In the genomic region with DNA sequence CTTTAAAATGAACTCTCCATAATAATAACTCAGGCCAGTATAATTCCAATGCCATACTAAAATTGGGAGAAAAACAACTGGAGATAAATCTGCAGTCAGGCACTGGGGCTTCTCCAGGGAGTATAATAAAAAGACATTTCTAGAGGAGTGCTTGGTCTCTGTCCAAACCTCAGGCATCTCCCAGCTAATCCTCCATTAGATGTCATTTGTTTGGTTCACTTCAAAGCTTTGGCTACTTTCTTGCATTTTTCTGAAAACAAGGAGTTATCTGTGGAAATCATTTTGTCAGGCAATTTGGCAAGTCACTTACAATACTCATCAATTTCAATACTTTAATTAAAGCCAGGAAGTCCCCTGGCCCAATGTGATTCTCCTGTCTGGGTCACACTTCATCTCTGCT, we compare ENCODE assay signal across 18 mouse cellular contexts.
DNase-seq lines count a peak whose midpoint lies in the region; ATAC-seq and TF ChIP-seq lines count a peak whose summit lies in the region.
"Had no signal": no experiment of that assay in that cellular context is flagged by ENCODE, and none has a peak within 500 bp of the region (broad histone marks: within the 10 kb centered on the region; RNA-seq: fewer than 3 reads in every experiment).

No protein-coding gene starts in this region.

- H3K9me3 ChIP-seq in kidney, postnatal 0 days (replicated peaks; ENCODE audit: low read length) = no peaks in the 10 kb centered on the region
- no peaks in the 10 kb centered on the region for H3K9me3 ChIP-seq in lung, embryonic 14.5 days (ENCODE audit: low read depth, low read length)
- H3K9me3 ChIP-seq in midbrain, postnatal 0 days (ENCODE audit: low read length) = no peaks in the 10 kb centered on the region
- no peaks in the 10 kb centered on the region for H3K9me3 ChIP-seq in midbrain, embryonic 13.5 days
- H3K9me3 ChIP-seq: embryonic facial prominence, embryonic 13.5 days; forebrain, embryonic 13.5 days; heart, embryonic 12.5 days; hindbrain, embryonic 10.5 days; hindbrain, embryonic 15.5 days had no signal

- no peaks in the 10 kb centered on the region for H3K36me3 ChIP-seq in kidney, postnatal 0 days (ENCODE audit: insufficient read depth, low read length)
- H3K36me3 ChIP-seq in lung, embryonic 14.5 days (ENCODE audit: insufficient read depth) = no peaks in the 10 kb centered on the region
- H3K36me3 ChIP-seq in midbrain, postnatal 0 days (ENCODE audit: insufficient read depth, low read length) = no peaks in the 10 kb centered on the region
- H3K36me3 ChIP-seq in midbrain, embryonic 13.5 days = no peaks in the 10 kb centered on the region
- H3K36me3 ChIP-seq: embryonic facial prominence, embryonic 13.5 days; heart, embryonic 12.5 days; hindbrain, embryonic 10.5 days; hindbrain, embryonic 15.5 days had no signal

- no peak for ATAC-seq in kidney, postnatal 0 days (replicated peaks; ENCODE audit: low FRiP score, low read depth)
- ATAC-seq in lung, embryonic 14.5 days (ENCODE audit: insufficient read depth) = peak; percentile 46; the same call in 1 of the 2 replicates
- no peak for ATAC-seq in midbrain, postnatal 0 days (ENCODE audit: low FRiP score)
- no peak for ATAC-seq in midbrain, embryonic 13.5 days
- ATAC-seq: forebrain, embryonic 13.5 days had no signal

- no peak overlapping the region for H3K4me3 ChIP-seq in kidney, postnatal 0 days (replicated peaks; ENCODE audit: low read depth, low read length)
- H3K4me3 ChIP-seq in lung, embryonic 14.5 days (ENCODE audit: low read depth, low read length) = no peak overlapping the region
- H3K4me3 ChIP-seq in midbrain, postnatal 0 days (ENCODE audit: low read depth, low read length) = no peak overlapping the region
- no peak overlapping the region for H3K4me3 ChIP-seq in midbrain, embryonic 13.5 days (replicated peaks)
- H3K4me3 ChIP-seq: embryonic facial prominence, embryonic 13.5 days; forebrain, embryonic 13.5 days; gastrocnemius, adult 2 months; heart, embryonic 12.5 days; hindbrain, embryonic 10.5 days; hindbrain, embryonic 15.5 days had no signal

- H3K9ac ChIP-seq in kidney, postnatal 0 days (ENCODE audit: low read depth, low read length) = no peak overlapping the region
- no peak overlapping the region for H3K9ac ChIP-seq in lung, embryonic 14.5 days
- H3K9ac ChIP-seq in midbrain, postnatal 0 days (replicated peaks; ENCODE audit: low read length, poor library complexity, severe bottlenecking) = no peak overlapping the region
- no peak overlapping the region for H3K9ac ChIP-seq in midbrain, embryonic 13.5 days (replicated peaks)
- H3K9ac ChIP-seq: embryonic facial prominence, embryonic 13.5 days; forebrain, embryonic 13.5 days; heart, embryonic 12.5 days; hindbrain, embryonic 15.5 days had no signal

- no peaks in the 10 kb centered on the region for H3K4me1 ChIP-seq in kidney, postnatal 0 days (replicated peaks; ENCODE audit: insufficient read depth, low read length)
- no peaks in the 10 kb centered on the region for H3K4me1 ChIP-seq in lung, embryonic 14.5 days (ENCODE audit: insufficient read depth)
- peaks cover 5% of the 10 kb centered on the region for H3K4me1 ChIP-seq in midbrain, postnatal 0 days (ENCODE audit: insufficient read depth, low read length)
- H3K4me1 ChIP-seq in midbrain, embryonic 13.5 days (replicated peaks) = peaks cover 35% of the 10 kb centered on the region
- H3K4me1 ChIP-seq: embryonic facial prominence, embryonic 13.5 days; heart, embryonic 12.5 days had no signal

- DNase-seq in kidney, postnatal 0 days (ENCODE audit: low spot score) = peak; percentile 73
- DNase-seq in kidney, postnatal 25 days = no peak
- peak; percentile 74 for DNase-seq in lung, embryonic 14.5 days
- DNase-seq in lung, postnatal 36 days = no peak
- DNase-seq in midbrain, postnatal 0 days (ENCODE audit: low spot score) = peak; percentile 41
- DNase-seq in adrenal gland, postnatal 25 days = no peak
- DNase-seq: adrenal gland, adult 8-10 months; cerebellum, adult 11-12 months; cerebellum, adult 9-10 months; cerebellum, postnatal 25 days; gastrocnemius, adult 2 months; gastrocnemius, postnatal 25 days had no signal

- H3K27me3 ChIP-seq in kidney, postnatal 0 days (ENCODE audit: insufficient read depth, low read length) = no peaks in the 10 kb centered on the region
- no peaks in the 10 kb centered on the region for H3K27me3 ChIP-seq in lung, embryonic 14.5 days (ENCODE audit: insufficient read depth, low read length)
- no peaks in the 10 kb centered on the region for H3K27me3 ChIP-seq in midbrain, postnatal 0 days (ENCODE audit: insufficient read depth, low read length)
- no peaks in the 10 kb centered on the region for H3K27me3 ChIP-seq in midbrain, embryonic 13.5 days
- H3K27me3 ChIP-seq: embryonic facial prominence, embryonic 13.5 days; forebrain, embryonic 13.5 days; heart, embryonic 12.5 days; hindbrain, embryonic 15.5 days had no signal

- H3K27ac ChIP-seq in kidney, postnatal 0 days = no peak overlapping the region
- no peak overlapping the region for H3K27ac ChIP-seq in lung, embryonic 14.5 days (ENCODE audit: low read depth)
- no peak overlapping the region for H3K27ac ChIP-seq in midbrain, postnatal 0 days (ENCODE audit: low read depth, low read length)
- H3K27ac ChIP-seq in midbrain, embryonic 13.5 days = no peak overlapping the region
- H3K27ac ChIP-seq: embryonic facial prominence, embryonic 13.5 days; forebrain, embryonic 13.5 days; gastrocnemius, adult 2 months; hindbrain, embryonic 10.5 days; hindbrain, embryonic 15.5 days had no signal

- no peak for TF ChIP-seq CTCF in kidney, postnatal 0 days (IDR thresholded peaks at IDR 0.05; ENCODE audit: low read depth)
- no peak for TF ChIP-seq CTCF in lung, embryonic 14.5 days (IDR thresholded peaks at IDR 0.05; ENCODE audit: low read depth)
- TF ChIP-seq CTCF in midbrain, postnatal 0 days (IDR thresholded peaks at IDR 0.05) = no peak

- no peak overlapping the region for H3K4me2 ChIP-seq in kidney, postnatal 0 days (ENCODE audit: low read length)
- no peak overlapping the region for H3K4me2 ChIP-seq in lung, embryonic 14.5 days
- H3K4me2 ChIP-seq in midbrain, postnatal 0 days (ENCODE audit: low read depth, low read length, poor library complexity, severe bottlenecking) = no peak overlapping the region
- H3K4me2 ChIP-seq in midbrain, embryonic 13.5 days (replicated peaks) = no peak overlapping the region
- H3K4me2 ChIP-seq: embryonic facial prominence, embryonic 13.5 days; forebrain, embryonic 13.5 days; heart, embryonic 12.5 days; hindbrain, embryonic 15.5 days had no signal

Comparison
In these comparisons a context has a peak if more than half of its experiments do, and no peak if none do; other contexts are left out.
1. DNase-seq: peak in kidney, postnatal 0 days (single experiment), lung, embryonic 14.5 days (single experiment) and midbrain, postnatal 0 days (single experiment); none in kidney, postnatal 25 days (0 of 2), lung, postnatal 36 days (single experiment) and adrenal gland, postnatal 25 days (single experiment).